Mouse (Mus musculus) heart, postnatal 4 days (tissue): Measurements from ENCODE around the gene Rab5if. TPM values are rescaled to one million over a fixed set of nuclear protein-coding genes. Genes with fewer than 3 reads are reported as not detected.
"Not testable (repeated sequence)": the region's sequence is repeated elsewhere in the genome, so short reads cannot be mapped to it uniquely, and the experiment has no call there.

Source experiments
- DNase-seq: peaks from one replicate; pipeline ENCODE4 v3.0.0; 2021
- total RNA-seq, 2 experiments: library from RNA; stranded (reverse); gene quantifications; 2 replicates each; pipeline ENCODE4 v1.2.3; 2021

Rab5if gene
- total RNA-seq, 2 experiments from 2014 or later, result 136 to 142 TPM

DNA sequence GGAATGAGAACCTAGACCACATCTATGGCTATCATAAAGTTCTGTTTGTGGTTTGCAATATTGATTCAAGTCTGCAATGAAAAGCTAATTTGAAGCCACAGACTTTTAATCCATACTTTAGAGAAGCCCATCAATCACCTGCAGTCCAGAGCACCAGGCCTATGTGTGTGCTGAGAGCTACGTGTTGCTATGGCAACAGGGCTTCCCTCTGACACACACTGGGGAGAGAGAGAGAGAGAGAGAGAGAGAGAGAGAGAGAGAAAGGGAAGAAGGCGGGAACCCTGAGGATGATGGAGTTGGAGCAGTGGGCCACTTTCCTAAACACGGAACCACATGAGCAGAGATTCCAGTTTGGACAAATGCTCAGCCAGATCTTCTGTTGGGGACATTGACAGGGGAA, 29.3 kb downstream of the Rab5if start:
- DNase-seq, result no peak

DNA sequence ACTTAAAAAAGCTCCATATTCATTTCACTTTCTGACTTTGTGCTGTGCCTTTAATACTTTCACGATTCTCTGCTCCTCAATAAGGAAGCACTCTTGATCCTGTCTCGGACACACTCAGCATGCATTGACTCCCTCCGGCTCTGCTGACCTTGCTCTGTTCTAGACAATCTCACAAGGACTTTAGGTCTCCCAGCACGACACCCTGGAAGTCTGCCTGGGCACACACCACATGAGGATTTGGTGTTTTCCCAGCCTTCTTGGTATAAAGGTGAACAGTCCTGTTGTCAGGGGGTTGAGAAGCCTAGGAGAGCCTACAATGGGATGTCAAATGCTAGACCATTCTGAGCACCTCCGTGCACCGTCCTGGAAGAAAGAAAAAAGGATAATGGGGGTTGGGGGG, 29.9 kb downstream of the Rab5if start:
- DNase-seq, result no peak

DNA sequence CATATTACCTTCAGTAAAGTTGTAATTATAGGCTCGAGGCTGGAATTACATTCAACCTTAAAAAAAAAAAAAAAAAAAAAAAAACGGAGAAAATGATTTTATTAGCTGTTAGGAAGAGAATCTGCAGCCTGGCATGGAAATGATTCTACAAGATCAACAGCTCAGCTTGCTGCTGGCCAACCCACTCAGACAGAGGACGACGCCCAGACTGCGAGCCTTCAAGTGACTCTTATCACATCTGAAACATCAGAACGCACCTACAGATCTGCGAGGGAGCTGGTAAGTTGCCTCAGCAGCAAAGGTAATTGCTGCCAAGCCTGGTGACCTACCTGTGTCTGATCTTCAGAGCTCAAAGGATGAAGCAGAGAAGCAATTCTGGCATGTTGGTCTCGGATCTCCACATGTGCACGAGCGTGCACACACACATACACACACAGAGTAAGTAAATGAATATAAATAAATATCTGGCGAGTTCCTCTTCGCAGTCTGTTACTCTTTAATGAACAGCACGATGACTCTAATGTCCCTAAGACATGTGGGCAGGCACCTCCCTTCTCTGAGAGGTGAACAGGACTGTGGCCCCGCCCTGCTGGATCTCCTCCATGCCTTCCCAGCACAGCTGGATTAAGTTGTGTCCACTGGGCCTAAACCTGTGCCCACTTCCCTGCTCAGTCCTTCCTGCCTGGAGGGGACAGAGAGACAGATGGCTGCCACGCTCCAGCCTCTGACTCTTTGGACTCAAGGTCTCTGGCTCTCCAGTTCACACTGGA, 31.8 kb downstream of the Rab5if start:
- no peak for DNase-seq

DNA sequence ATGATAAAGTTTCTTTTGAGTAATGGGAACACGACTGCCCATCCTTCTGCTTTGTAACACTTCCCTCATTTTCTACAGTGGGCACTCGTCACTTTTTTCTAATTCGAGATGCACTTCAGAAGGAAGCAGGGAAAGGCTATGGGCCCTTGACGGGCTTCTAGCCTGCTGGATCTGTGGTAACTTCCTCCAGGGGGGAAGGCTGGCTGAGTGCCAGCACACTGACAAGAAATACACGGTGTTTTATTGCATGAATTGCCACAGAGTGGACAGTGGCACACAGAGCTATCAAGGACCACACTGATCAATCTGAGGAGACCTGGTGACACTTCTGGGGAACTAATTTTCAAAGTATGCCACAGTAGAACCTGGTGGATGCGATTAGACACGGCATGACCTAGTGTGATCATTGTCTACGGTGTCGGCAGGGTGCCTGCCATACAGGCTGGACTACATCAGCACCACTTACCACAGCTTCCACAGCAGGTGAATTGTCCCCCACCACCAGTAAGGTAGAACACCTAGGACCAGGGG, 33.5 kb downstream of the Rab5if start:
- no peak for DNase-seq

DNA sequence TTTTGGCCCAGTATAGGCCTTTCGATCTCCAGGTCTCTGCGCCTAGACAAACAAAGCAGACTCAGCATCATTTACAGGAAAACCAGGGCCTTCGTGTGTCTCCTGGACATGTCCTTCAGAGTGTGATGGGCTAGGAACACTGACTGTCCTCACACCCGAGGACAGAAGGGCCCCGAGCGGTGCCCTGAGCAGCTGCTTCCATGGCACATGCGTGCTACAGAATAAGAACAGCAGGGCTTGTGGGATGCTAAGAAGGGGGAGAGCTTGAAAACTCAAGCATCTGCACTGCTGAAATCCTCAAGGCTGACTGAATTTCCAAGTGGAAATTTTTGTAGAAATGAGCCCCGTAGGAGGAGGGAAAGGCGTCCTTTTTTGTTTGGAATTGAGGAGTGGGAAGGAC, 34.1 kb downstream of the Rab5if start:
- no peak for DNase-seq

DNA sequence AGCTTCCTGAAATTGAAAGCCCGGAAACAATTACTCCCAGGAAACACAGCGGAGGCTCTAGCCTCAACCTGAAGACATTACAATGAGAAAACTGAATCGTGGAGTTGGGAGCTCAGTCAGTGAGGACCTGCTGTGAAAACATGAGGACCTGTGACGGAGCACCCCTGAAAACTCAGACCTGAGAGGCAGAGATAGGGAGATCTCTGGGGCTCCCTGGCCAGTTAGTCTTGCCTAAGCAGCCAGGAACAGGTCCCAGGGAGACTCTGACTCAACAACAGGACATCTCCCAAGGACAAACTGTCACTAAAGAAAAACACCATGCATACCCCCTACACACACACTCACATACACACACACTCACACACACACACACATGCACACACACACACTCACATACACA, 35.4 kb downstream of the Rab5if start:
- DNase-seq, result no peak

DNA sequence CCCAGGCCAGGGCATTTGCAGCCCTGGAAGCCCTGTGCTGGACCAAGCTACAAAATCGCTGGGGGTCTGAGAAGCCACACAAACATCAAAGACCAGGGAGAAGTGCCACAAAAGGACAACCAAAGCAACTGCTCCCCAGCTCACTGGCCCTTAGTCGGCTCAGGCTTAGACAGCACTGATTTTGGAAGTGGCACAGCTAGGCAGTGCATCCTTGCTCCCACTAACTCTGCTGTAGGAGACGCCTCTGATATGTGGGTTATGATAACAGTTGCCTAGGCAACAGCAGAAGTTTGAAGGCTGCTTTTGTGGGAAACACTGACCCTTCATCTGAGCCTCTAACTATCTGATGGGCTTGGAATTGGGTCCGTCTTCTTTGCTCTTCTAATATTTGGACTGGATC, 36.3 kb downstream of the Rab5if start:
- no peak for DNase-seq

DNA sequence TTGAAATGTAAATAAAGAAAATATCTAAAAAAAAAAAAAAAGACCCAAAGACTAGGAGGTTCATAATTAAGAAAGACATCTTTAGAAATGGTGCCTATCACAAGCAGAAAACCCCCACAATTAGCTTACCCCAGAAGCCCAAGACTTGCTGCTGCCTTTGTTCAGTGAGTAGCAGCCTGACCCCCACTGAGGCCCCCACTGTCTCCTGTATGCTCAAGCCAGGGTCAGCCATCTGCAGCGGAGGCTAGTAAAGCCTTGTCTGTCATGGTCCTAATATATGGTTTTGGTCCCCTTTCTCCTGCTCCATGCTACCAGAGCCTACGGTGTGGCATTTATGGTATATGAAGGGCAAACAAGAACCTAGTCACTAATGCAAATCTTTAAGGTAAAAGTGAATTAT, 38.4 kb downstream of the Rab5if start:
- no peak for DNase-seq

DNA sequence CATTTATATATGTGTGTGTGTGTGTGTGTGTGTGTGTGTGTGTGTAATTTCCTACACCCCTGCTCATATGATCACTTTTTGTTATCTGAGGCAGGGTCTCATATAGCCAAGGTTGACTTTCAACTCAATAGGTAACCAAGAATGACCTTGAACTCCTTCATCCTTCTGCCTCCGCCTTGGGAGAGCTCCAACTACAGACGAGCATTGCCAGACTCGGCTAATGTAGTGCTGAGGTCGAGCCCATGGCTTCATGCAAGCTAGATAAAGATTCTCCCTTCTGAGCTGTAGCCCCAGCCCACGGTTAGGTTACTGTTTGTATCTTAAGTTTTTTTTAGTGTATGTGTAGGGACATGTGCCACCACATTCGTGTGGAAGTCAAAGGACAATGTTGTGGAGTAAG, 39.0 kb downstream of the Rab5if start:
- no peak for DNase-seq

DNA sequence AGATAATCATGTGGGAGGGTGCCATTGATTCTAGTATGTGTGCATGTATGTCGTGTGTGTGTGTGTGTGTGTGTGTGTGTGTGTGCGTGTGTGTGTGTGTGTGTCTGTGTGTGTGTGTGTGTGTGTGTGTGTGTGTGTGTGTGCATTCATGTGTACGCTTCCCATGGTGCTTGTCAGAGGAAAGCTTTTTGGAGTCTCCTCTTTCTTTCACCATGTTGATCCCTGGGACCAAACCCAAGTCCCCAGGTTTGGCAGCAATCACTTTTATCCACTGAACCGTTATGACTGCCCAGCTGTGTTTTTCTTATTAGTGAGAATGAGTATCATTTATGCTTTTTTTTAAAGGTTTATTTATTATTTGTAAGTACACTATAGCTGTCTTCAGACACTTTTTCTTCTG, 39.5 kb downstream of the Rab5if start:
- not testable (repeated sequence) for DNase-seq

DNA sequence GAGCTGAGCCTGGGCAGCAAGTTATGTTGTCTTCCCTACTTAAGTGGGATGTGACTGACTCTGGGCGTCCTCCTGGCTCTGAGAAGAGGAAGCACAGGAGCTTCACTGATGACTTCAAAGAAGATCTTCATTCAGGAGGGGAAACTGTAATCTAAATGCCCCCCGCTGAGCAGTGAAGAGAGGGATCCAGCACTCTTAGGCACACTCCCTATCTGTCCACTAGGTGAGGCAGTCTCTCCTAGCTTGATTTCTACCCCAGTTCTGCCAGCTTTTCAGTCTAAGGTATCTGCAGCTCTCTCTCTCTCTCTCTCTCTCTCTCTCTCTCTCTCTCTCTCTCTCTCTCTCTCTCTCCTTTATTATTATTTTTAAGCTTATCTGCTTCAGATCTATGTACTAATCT, 40.4 kb downstream of the Rab5if start:
- DNase-seq, result no peak

DNA sequence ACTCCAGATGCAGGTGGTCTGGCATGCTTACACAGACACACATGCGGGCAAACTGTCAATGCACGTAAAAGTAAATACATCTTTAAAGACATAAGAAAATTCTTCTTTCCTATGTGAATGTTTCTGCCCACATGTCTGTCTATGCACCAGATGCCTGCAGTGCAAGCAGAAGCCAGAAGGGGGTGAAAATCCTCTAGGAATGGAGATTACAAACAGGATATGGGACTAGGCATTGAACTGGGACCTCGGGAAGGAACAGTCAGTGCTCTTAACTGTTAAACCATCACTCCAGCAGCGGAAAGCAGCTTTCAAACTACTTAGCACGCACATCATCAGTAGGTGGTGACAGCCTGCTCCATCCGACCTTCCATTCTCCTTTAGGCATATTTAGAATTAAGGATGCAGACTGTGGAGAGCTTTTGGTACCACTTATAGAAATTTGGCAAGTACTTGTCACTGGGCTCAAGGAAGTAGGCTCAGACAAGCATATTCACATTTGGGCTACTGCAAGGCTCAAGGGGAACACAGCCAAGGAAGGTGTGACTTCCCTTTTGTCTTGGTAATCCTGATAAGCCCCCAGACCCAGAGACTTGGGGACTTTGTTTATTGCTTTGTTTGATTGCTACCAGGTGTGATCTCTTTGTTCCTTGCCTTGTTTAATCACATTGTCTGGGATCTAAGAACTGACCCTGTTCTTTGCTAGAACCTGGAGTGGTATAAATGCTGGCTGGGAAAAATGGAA, 42.2 kb downstream of the Rab5if start:
- peak; percentile 77 for DNase-seq

DNA sequence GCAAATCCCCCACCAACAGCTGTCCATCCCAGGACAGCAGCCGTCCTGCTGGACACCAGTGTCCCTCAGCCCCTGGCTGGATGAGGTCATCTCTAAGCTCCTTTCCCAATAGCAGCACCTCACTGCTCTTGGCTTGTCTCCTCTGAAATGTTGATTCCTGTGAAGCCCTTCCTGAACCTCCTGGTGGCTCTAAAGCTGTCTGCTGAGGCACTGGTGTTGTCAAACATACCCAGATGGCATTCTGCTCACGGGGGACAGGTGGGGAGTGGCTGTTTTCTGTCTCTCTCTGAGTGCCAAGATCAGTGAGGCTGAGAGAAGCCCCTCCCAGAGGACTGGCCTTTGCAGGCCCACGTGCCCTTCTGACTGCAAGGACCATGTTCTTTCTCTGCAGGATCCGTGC, 43.0 kb downstream of the Rab5if start:
- DNase-seq, result not testable (repeated sequence)

DNA sequence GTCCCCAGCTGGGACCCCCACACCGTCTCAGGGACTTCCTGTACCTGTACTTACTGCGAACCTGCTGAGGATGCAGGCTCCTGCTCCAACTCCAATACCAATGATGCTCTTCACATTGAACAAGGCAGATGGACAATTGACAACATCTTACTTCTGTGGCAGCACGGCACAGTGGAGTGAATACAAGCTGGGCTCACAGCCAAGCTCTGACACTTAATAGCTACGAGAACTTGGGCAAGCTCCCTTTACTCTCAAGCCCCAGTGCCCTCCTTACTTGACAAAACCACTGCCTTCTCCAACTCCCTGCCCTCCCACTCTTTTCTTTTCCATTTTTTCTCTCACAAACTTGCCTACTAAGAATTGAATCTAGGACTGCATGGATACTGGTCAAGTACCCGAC, 50.3 kb downstream of the Rab5if start:
- DNase-seq, result no peak

DNA sequence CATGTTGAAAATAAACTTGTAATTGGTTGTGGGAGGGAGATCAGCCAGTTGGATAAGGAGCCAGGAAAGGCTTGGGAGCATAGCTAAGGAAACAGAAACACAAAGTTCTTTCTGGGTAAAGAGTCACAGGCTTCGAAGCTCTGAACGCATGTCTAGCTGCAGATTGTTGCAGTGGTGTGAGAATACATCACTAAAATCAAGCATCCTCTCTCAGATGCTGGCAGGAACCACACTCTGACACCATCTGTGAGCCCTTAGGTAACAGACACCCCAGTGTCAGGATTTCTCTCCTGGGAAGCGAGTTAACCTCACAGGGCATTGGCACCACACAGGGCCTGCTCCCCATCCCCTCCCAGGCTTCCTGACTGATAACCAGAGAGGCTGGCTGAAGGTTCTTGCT, 52.6 kb downstream of the Rab5if start:
- DNase-seq, result no peak

DNA sequence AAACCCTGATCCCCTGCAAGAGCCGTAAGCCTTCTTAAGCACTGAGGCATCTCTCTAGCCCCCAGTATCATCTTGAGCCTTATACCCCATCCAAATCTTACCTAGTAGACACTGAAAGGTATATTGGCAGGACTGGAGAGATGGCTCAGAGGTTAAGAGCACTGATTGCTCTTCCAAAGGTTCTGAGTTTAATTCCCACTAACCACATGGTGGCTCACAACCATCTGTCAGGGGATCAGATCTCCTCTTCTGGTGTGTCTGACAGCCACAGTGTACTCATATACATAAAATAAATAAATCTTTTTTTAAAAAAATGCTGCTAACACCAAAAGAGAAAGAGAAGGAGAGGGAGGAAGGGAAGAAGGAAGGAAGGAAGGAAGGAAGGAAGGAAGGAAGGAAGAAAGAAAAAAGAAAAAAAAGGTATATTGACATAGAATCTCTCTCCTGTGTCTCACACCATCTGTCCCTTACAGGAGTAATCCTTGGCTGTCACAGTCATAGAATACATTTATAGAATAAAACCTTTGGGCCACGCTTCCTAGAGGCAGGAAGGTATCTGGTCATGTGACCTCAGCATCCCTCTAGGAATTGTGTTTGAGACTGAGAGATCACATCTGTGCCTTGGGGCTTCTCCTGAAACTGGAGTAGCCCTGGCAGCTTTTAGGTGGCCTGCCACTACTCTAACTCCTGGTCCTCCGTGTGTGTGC, 53.6 kb downstream of the Rab5if start:
- no peak for DNase-seq

DNA sequence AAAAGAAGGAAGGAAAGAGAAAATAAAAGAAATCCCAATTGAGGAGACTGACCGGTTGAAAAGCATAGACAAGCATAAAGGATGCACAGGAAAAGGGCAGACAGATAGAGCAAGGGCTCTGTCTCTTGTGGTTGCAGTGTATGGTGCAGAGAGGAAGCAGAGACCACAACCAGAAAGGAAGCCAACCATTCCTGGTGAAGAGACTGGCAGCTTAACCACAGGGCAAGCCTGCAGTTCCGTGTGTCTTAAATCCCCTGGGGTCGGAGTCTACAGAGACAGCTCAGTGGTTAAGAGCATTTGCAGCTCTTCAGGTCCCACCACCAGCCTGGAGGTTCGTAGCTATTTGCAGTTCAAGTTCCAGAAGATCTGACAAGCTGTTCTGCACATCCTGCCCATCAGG, 55.6 kb downstream of the Rab5if start:
- no peak for DNase-seq

DNA sequence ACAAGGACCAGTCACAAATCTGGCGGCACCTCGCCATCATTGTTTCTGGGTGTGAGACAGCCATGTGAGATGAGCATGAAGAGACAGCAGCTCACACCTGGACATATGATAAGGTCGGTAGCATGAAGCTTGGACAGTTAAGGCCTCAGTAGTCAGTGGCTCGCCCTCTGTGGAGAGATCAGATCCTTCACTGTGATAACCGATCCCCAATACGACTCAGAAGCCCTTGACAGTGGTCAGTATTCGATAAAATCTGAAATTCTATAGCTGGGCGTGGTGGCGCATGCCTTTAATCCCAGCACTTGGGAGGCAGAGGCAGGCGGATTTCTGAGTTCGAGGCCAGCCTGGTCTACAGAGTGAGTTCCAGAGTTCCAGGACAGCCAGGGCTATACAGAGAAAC, 56.3 kb downstream of the Rab5if start:
- DNase-seq, result not testable (repeated sequence)

DNA sequence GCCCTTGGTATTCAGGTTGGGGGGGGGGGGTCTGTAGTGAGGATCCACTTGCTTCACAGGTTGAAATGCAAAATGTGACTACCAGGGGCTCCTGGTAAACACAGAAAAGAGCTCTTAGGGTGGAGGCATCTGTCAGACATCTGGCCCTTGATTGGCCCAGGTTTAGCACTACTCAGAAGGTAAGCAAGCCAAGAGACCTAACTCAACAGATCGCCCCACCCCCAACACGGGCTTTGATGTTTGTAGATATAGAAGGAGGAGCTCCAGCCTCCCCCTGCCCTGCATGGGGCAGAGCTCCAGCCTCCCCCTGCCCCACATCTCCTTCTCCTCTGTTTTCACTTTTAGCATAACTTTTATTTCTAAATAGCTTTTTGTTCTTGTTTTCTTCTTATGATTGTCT, 56.9 kb downstream of the Rab5if start:
- DNase-seq, result no peak

DNA sequence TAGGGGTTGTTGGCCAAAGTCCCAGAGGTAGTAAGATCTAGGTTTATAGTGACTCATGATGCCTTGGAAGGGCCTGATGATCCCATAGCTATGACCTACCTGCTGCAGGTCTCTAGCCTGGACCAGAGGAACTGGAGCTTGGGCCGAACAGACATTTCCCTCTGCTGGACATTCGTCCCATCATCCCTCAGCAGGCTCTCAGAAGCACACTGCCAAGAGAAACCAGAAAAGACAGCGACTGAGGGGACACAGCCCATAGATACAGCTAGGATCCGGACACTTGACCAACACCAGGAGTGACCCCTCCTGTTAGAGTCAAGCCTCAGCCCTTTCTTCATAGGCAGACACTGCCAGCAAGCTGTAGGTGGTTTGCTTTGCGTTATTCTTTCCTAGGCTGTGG, 60.1 kb downstream of the Rab5if start:
- no peak for DNase-seq
